Mouse (Mus musculus) heart, postnatal 0 days (tissue): Measurements from ENCODE around the gene Krtap19-4.

Experiments used
- CTCF ChIP-seq: IDR thresholded peaks from 2 replicates; pipeline ENCODE4 v1.5.1; 2016; ENCODE audit warnings: antibody characterized with exemption, control low read depth, low read depth
- EP300 ChIP-seq: IDR thresholded peaks from 2 replicates; pipeline ENCODE4 v1.6.1; 2016; ENCODE audit warnings: antibody characterized with exemption, low read depth

GRCm38 (mm10) chr16:88864887-88865407, 19.9 kb downstream of the Krtap19-4 start:
- no peak for TF ChIP-seq CTCF
- TF ChIP-seq EP300: no peak
